Mouse (Mus musculus) limb, embryonic 13.5 days (tissue): Measurements from ENCODE around the gene Uox. TPM values are rescaled to one million over a fixed set of nuclear protein-coding genes. Genes with fewer than 3 reads are reported as not detected.

Experiments used
- ATAC-seq: fragments of 200-750 bp; cut with Nextera tagmentation; 2 replicates; pipeline ENCODE4 v1.8.0; 2017; ENCODE audit warnings: low read depth, moderate number of reproducible peaks, moderate TSS enrichment; ENCODE audit not compliant: low FRiP score
- H3K27ac ChIP-seq: fragments of 300-500 bp; sonication (generic); 2 replicates; pipeline ENCODE4 v1.5.1; 2015; ENCODE audit warnings: inconsistent platforms, mild to moderate bottlenecking, moderate library complexity
- H3K27me3 ChIP-seq: fragments of 300-500 bp; sonication (generic); 2 replicates; pipeline ENCODE4 v1.6.1; 2015; ENCODE audit warnings: mild to moderate bottlenecking, inconsistent platforms
- H3K36me3 ChIP-seq: fragments of 300-500 bp; sonication (generic); 2 replicates; pipeline ENCODE4 v1.6.1; 2015; ENCODE audit warnings: inconsistent platforms, mild to moderate bottlenecking, moderate library complexity
- H3K4me1 ChIP-seq: fragments of 300-500 bp; sonication (generic); 2 replicates; pipeline ENCODE4 v1.6.1; 2015; ENCODE audit warnings: inconsistent platforms
- H3K4me2 ChIP-seq: fragments of 300-500 bp; sonication (generic); replicated peaks from 2 replicates; pipeline ENCODE4 v1.6.1; 2015; ENCODE audit warnings: inconsistent platforms, mild to moderate bottlenecking, moderate library complexity
- H3K4me3 ChIP-seq: fragments of 300-500 bp; sonication (generic); 2 replicates; pipeline ENCODE4 v1.5.1; 2015; ENCODE audit warnings: moderate library complexity, mild to moderate bottlenecking, inconsistent platforms
- H3K9ac ChIP-seq: fragments of 300-500 bp; sonication (generic); 2 replicates; pipeline ENCODE4 v1.6.1; 2015; ENCODE audit warnings: mild to moderate bottlenecking, inconsistent platforms
- H3K9me3 ChIP-seq: fragments of 300-500 bp; sonication (generic); 2 replicates; pipeline ENCODE4 v1.6.1; 2016; ENCODE audit warnings: inconsistent platforms
- WGBS: fragments of 180-500 bp; shearing (Covaris S2); methylation state at CpG from one replicate; pipeline ENCODE4 v1.1.7; 2015; 5-methylcytosine and 5-hydroxymethylcytosine counted together
- polyA plus RNA-seq: library from polyadenylated mRNA; unstranded; fragments of >200 nt; fragmentation: Nextera tagmentation; extraction: Ambion mirVana; gene quantifications from 2 replicates; pipeline ENCODE4 v1.2.1, GENCODE M21; 2015

Uox gene
- polyA plus RNA-seq, 1 experiment from 2014 or later = 0.06 TPM

DNA sequence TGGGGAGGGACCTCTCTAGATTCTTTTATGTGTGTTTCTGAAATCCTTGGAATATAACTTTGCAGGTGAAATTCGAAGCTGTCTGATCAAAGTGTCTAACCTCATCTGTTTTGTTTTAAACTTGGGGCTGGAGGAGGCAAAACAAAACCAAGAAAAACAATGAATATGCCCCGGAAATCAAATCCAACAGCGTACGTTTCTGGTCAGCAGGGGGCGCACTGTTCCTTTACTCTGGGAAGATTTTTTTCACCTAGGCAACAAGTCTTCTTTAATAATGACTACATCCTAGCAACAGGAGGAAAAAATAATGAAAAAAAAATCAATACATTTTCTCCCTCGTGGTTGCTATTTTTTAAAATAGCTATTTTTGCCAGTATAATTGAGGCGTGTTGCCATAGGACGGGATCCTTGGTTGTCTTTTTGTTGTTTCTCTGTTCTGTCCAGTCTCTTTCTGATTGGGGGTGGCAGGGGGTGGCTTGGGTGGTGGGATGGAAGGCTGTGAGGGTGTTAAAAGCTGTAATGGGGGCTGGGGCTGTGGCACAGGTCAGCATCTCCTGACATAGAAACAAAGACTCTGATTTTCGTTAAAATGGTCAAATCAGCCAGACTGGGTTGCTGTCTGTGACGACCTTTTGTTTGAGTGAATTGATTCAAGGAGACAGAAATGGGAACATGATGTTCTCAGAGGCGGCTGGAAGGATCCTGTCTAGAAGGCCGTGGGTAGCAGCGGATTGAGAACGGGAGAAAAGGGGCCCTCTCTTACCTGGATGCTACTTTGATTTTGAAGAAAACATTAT is 5.8 kb upstream of the Uox start:
- Histone ChIP-seq H3K9me3 (no peaks in the 10 kb centered on the region), H3K4me3 (no peak overlapping the region), H3K9ac (no peak overlapping the region), H3K4me1 (no peaks in the 10 kb centered on the region), H3K36me3 (no peaks in the 10 kb centered on the region), H3K4me2 (0 out of 2 replicates have a peak overlapping the region, but pooled peaks have one; percentile 11), H3K27me3 (no peaks in the 10 kb centered on the region), H3K27ac (no peak overlapping the region)
- no peak for ATAC-seq
- 42% methylated on average over 14 of the region's 14 CpGs for WGBS

DNA sequence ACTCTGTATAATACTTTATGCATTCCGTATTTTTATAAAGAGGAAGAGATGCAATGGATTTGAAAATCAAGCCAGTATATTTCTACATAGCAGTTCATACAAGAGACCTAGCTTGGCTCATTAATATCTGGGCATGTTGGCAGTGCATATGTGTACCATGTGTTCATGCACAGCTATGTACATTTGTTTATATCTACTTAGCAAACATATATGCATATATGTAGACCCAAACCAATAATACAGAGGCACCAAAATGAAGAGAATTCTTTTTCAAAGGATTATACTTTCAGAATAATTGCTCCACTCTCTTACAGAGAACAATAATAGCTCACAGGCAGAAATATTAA is 5.2 kb upstream of the Uox start:
- ATAC-seq = no peak
- no peak overlapping the region for H3K4me2 ChIP-seq
- H3K9me3 ChIP-seq = no peaks in the 10 kb centered on the region
- no peak overlapping the region for H3K4me3 ChIP-seq
- no peaks in the 10 kb centered on the region for H3K27me3 ChIP-seq
- H3K36me3 ChIP-seq = no peaks in the 10 kb centered on the region
- H3K4me1 ChIP-seq = no peaks in the 10 kb centered on the region
- WGBS = 96% methylated on average over 1 of the region's 1 CpGs
- H3K9ac ChIP-seq = no peak overlapping the region
- no peak overlapping the region for H3K27ac ChIP-seq

DNA sequence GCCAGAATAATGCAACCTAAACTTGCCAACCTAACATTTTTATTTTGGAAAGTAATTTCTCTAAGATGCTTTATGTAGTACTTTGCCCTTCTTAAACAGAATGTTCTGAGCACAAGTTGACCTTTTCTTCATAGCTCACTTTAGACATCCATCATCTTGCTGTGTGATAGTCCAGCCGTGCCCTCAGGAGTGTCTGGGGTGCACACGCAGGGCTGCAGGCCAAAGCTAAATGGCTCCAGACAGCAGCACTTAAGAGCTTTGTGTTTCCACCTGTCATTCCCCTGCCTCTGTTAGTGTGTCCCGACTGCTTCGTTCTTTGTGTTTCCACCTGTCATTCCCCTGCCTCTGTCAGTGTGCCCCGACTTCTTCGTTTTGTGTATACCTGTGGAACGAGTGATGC is 2.9 kb upstream of the Uox start:
- 64% methylated on average over 7 of the region's 7 CpGs for WGBS
- Histone ChIP-seq H3K36me3 (no peaks in the 10 kb centered on the region), H3K27me3 (no peaks in the 10 kb centered on the region), H3K27ac (no peak overlapping the region), H3K9ac (no peak overlapping the region), H3K4me3 (no peak overlapping the region), H3K4me2 (no peak overlapping the region), H3K9me3 (no peaks in the 10 kb centered on the region), H3K4me1 (no peaks in the 10 kb centered on the region)
- no peak for ATAC-seq

DNA sequence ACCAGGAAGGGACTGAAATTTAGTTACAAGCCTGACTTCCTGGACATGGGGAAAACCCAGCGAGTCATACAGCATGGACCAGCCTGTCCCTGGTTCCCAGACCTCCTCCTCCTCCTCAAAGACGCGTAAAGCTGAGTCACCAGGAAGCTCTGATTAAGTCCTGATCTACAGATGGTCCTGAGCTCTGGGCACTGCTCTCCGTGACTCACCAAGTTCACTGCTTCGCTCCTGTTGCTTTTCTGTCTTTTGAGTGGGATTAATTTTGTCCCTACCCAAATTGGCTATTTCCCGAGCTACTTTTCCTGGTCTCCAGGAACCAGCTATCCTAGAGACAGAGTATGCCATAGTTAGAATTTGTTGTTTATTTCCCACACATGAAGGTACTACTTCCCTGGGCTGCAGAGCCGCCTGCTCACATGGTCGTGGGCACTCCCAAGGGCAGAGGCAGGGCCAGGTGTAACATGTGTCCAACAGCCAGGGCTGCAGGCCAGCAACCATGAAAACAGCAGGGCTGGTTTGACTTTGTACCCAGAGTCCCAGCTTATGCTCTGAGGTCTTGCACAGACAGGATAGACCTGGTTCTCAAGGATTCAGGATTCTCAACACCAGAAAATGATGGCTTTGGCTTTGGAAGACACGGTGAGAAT is 2.2 kb upstream of the Uox start:
- 62% methylated on average over 9 of the region's 9 CpGs for WGBS
- Histone ChIP-seq H3K4me3 (no peak overlapping the region), H3K27ac (no peak overlapping the region), H3K9ac (no peak overlapping the region), H3K36me3 (no peaks in the 10 kb centered on the region), H3K27me3 (no peaks in the 10 kb centered on the region), H3K4me1 (no peaks in the 10 kb centered on the region), H3K9me3 (no peaks in the 10 kb centered on the region), H3K4me2 (no peak overlapping the region)
- no peak for ATAC-seq

DNA sequence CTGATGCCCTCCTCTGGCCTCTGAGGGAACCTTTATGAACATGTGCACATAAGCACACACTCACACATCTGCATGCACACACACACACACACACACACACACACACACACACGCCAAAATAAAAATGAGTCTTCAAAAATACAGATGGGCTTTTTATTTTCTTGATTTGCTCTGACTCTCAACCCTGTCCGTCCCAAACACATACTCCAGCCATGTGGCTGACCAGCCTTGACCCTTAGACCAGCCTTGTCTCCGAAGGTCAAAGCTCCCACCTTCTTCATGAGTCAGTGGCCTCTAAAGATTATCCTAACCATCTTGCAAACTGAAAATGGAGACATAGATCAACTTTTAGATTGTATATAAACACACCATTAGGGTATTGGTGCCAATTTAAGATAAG is 632 bp upstream of the Uox start:
- no peak for ATAC-seq

DNA sequence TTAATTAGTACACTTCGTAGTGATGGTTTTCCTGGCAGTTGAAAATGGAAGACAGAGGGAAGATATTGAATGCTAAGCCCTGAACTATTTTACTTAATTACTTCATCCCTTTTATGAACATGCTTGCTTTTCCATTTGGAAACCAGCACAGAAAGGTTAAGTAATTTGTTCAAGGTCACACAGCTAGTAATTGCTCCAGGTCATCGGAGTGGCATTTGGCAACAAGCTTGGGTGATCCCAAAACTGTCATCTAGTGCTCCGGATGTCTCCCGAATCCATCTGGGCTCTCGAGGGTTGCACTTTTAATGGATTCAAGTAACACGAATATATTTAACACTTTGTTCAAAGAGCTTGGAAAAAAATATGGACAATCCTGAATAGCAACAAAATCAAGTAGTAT is 713 bp downstream of the Uox start:
- no peak for ATAC-seq
- no peaks in the 10 kb centered on the region for H3K9me3 ChIP-seq
- no peak overlapping the region for H3K27ac ChIP-seq
- WGBS = 83% methylated on average over 6 of the region's 6 CpGs
- no peak overlapping the region for H3K4me3 ChIP-seq
- H3K4me1 ChIP-seq = no peaks in the 10 kb centered on the region
- no peak overlapping the region for H3K4me2 ChIP-seq
- no peaks in the 10 kb centered on the region for H3K27me3 ChIP-seq
- H3K36me3 ChIP-seq = no peaks in the 10 kb centered on the region
- H3K9ac ChIP-seq = no peak overlapping the region

More for the DNA sequence above, 632 bp upstream of the Uox start:
- H3K9ac ChIP-seq = no peak overlapping the region
- no peaks in the 10 kb centered on the region for H3K36me3 ChIP-seq
- H3K4me3 ChIP-seq = no peak overlapping the region
- no peaks in the 10 kb centered on the region for H3K4me1 ChIP-seq
- 89% methylated on average over 3 of the region's 3 CpGs for WGBS
- H3K4me2 ChIP-seq = no peak overlapping the region
- H3K27ac ChIP-seq = no peak overlapping the region
- no peaks in the 10 kb centered on the region for H3K9me3 ChIP-seq
- H3K27me3 ChIP-seq = no peaks in the 10 kb centered on the region

DNA sequence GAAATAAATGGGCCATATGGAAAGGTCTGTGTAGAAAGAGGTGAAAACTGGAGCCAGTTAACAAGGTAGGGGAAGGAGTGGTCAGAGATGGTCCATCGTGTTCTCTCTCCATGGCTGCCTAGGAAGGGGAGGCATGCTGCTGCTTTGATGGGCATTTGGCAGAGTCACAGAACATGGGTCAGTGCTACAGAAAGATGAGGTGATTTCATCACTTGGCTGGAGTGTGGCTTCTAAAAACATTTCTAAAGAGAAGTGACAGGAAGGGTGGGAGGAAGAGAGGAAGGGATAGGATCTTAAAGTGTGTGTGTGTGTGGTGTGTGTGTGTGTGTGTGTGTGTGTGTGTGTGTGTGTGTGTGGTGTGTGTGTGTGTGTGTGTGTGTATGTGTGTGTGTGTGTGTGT is 1.1 kb downstream of the Uox start:
- H3K4me1 ChIP-seq = no peaks in the 10 kb centered on the region
- no peaks in the 10 kb centered on the region for H3K36me3 ChIP-seq
- ATAC-seq = no peak
- no peak overlapping the region for H3K4me3 ChIP-seq
- no peaks in the 10 kb centered on the region for H3K9me3 ChIP-seq
- H3K27me3 ChIP-seq = no peaks in the 10 kb centered on the region
- H3K4me2 ChIP-seq = no peak overlapping the region
- no peak overlapping the region for H3K27ac ChIP-seq
- H3K9ac ChIP-seq = no peak overlapping the region
- WGBS = 69% methylated on average over 1 of the region's 1 CpGs

DNA sequence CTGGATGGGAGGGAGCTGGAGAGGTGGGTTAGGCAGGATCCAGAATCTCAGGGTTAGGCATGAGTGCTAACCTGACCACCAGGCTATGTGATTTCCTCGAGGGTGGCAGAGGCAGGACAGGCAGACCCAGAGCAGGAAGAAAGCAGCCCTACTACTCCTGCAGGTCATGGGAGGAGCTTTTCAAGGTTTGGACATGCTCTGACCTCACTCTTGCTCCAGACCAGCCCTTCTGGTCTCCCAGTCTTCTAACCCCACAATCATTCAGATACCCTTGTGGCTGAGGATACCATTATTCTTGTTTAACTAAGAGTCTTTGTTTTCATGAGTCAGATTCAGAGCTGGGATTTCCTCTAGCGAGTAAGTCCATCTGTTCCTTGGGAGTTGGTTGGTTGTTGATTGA is 7.4 kb downstream of the Uox start:
- ATAC-seq = no peak
- H3K4me1 ChIP-seq = no peaks in the 10 kb centered on the region
- H3K27ac ChIP-seq = no peak overlapping the region
- no peaks in the 10 kb centered on the region for H3K9me3 ChIP-seq
- no peaks in the 10 kb centered on the region for H3K36me3 ChIP-seq
- H3K27me3 ChIP-seq = no peaks in the 10 kb centered on the region
- H3K4me2 ChIP-seq = no peak overlapping the region
- H3K9ac ChIP-seq = no peak overlapping the region
- 70% methylated on average over 2 of the region's 2 CpGs for WGBS
- H3K4me3 ChIP-seq = no peak overlapping the region

DNA sequence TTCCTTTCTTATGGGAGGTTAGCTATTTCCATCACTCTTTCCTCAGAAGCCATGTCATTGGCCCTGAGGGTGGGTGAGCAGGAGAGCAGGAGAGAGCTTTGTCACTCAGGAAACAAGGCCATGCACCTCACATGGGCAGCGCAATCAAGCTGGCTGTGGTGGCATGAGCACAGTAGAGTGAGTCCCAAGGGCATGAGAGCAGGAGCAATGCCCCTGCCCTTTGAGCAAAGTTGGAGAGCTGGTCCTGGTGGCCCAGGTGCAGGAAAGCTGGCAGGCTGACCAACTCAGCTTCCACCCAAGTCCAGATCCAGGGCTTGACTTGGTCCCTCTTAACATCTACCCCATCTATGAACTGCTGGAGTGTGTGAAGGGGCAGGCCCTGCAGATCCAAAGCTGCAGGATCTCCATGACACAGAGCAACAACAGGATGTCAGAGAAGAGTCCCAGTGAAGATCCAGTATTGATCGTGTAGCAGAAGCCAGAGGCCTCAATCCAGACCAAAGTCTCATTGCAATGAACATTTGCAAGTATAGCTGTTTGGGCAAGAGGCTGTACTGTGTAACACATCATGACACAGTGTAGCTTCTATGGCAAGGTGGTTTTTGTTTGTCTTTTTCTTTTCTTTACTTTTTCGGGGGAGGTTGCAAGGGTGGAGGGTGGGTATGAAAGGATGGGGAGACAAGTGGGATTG is 10.0 kb downstream of the Uox start:
- 86% methylated on average over 3 of the region's 3 CpGs for WGBS
- Histone ChIP-seq H3K36me3 (no peaks in the 10 kb centered on the region), H3K27me3 (no peaks in the 10 kb centered on the region)

DNA sequence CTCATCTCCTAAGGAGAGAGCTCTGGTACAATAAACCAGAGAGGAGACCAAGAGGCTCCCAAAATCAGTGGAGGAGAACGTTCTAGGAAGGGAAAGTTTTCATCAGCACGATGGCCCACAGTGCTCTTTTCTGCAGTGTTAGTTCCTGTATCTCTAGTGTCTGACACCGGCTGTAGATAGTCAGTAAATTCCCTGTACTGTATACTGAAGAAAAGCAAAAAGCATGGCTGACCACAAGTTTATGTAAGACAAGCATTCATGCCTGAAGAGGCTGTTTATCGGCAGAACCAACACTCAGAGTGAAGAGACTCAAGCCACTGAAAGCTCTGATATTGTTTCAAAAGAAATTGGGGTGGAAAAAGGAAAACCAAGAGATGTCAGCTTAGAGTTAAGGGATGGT is 13.3 kb downstream of the Uox start:
- H3K27ac ChIP-seq = no peak overlapping the region
- no peaks in the 10 kb centered on the region for H3K9me3 ChIP-seq
- no peak overlapping the region for H3K4me3 ChIP-seq
- H3K9ac ChIP-seq = no peak overlapping the region
- no peak overlapping the region for H3K4me2 ChIP-seq
- WGBS = 87% methylated on average over 4 of the region's 4 CpGs
- no peaks in the 10 kb centered on the region for H3K27me3 ChIP-seq
- H3K36me3 ChIP-seq = no peaks in the 10 kb centered on the region
- no peak for ATAC-seq
- H3K4me1 ChIP-seq = no peaks in the 10 kb centered on the region

More for the DNA sequence above, 10.0 kb downstream of the Uox start:
- Histone ChIP-seq H3K27ac (no peak overlapping the region), H3K4me2 (no peak overlapping the region), H3K4me1 (no peaks in the 10 kb centered on the region), H3K4me3 (no peak overlapping the region), H3K9me3 (no peaks in the 10 kb centered on the region), H3K9ac (no peak overlapping the region)
- ATAC-seq = no peak

DNA sequence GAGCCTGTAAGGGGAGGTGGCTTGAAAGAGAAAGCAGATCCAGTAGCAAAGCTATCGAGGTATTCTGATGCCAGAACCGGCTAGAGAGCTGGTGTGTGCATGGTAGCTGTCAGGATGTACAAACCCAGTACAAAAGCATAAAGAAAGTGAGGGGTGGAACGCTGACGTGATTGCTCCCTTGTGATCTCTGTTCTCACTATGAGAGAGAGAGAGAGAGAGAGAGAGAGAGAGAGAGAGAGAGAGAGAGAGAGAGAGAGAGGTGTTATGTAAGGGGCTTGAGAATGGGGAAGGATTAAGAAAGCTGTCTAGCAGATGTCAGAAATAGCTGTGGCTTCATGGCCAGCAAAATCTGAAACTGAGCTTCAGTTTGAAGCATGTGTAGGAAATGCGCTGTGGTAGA is 13.7 kb downstream of the Uox start:
- no peaks in the 10 kb centered on the region for H3K9me3 ChIP-seq
- H3K27me3 ChIP-seq = no peaks in the 10 kb centered on the region
- H3K9ac ChIP-seq = no peak overlapping the region
- no peaks in the 10 kb centered on the region for H3K4me1 ChIP-seq
- H3K27ac ChIP-seq = no peak overlapping the region
- no peaks in the 10 kb centered on the region for H3K36me3 ChIP-seq
- no peak for ATAC-seq
- WGBS = 56% methylated on average over 5 of the region's 5 CpGs
- H3K4me3 ChIP-seq = no peak overlapping the region
- H3K4me2 ChIP-seq = no peak overlapping the region

DNA sequence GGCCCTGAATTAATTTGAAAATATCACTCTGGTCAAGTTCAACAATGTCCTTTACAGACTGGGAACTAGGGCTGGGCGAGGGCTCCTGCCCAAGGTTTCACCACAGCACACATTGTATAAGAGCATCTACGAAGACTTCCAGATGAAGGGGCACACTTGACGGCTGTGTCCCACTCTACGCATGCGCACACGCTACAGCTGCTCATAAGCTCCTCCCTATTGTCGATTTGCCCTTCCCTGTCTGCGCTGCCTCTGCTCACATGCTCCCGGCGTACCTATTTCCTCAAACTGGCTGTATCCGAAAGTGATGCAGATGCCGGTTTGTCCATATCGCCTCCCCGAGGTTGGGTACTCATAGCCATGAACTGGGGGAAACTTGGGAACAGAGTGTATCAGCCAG is 16.4 kb downstream of the Uox start:
- no peaks in the 10 kb centered on the region for H3K27me3 ChIP-seq
- no peak overlapping the region for H3K4me3 ChIP-seq
- peaks cover 5% of the 10 kb centered on the region; the same call in 1 of the 2 replicates for H3K4me1 ChIP-seq
- no peaks in the 10 kb centered on the region for H3K9me3 ChIP-seq
- H3K27ac ChIP-seq = no peak overlapping the region
- H3K36me3 ChIP-seq = no peaks in the 10 kb centered on the region
- no peak overlapping the region for H3K4me2 ChIP-seq
- WGBS = 95% methylated on average over 14 of the region's 14 CpGs
- no peak for ATAC-seq
- no peak overlapping the region for H3K9ac ChIP-seq
